Mouse (Mus musculus) NIH3T3 (cell line): ENCODE data around the gene Tsnax.

Experiments
- DNase-seq: peaks from one replicate; pipeline ENCODE4 v3.0.0-alpha.2; 2012; ENCODE audit warnings: low read depth

Gene Tsnax

GRCm38 (mm10) chr8:125012695-125013627 is at the start of gene Tsnax:
Gene Tsnax (plus strand): TSS chr8:125012997.
- DNase-seq, result peak; percentile 92

GRCm38 (mm10) chr8:124963246-124963645 is 49.6 kb upstream of the Tsnax start:
- no peak for DNase-seq

GRCm38 (mm10) chr8:124964966-124965365 is 47.8 kb upstream of the Tsnax start:
- DNase-seq, result no peak

GRCm38 (mm10) chr8:124970312-124970933 is 42.4 kb upstream of the Tsnax start:
- no peak for DNase-seq

- no peak for DNase-seq
Measured at GRCm38 (mm10) chr8:124973221-124973620, 39.6 kb upstream of the Tsnax start.

DNA sequence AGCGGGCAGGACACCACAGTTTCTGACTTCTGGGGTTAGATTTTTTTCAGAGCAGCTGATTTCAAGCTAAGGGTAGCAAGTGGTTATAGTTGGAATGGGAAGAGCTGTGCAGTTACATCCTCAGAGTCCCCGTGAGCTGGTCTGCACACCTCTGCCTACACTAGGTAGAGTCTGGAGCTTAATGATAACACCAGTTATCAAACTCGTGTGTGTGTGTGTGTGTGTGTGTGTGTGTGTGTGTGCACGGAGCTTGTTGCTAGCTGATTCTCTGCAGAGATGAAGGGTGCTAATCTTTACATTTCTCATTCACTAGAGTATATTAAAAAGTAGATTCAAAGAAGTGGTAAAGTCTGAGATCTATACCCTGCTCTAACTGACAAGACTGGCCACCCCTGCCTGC is 38.5 kb upstream of the Tsnax start:
- no peak for DNase-seq

GRCm38 (mm10) chr8:124976211-124976610 is 36.6 kb upstream of the Tsnax start:
- DNase-seq, result no peak

DNA sequence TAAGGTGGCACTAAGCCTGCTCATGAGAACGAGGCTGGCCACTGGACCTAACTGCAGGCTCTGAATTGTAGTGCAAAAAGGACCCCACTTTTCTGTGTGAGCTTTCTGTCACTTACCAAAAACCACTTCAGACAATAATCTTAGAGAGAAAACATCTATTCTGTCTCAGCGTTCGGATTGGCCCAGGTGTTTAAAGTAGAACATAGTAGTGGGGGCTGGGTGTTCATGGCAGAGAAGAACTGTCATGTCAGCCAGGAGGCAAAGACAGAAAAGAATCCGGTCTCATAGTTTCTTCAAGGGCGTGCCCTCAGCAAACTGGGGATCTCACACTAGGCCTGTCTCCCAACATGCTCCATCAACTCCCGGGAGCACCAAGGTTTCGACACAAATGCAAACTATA is 34.8 kb upstream of the Tsnax start:
- DNase-seq, result no peak

- DNase-seq, result no peak
Measured at GRCm38 (mm10) chr8:124980036-124980435, 32.8 kb upstream of the Tsnax start.

- no peak for DNase-seq
Measured at GRCm38 (mm10) chr8:124980828-124981227, 32.0 kb upstream of the Tsnax start.

- DNase-seq, result no peak
Measured at GRCm38 (mm10) chr8:124990923-124991667, 21.7 kb upstream of the Tsnax start.

GRCm38 (mm10) chr8:124991668-124991926 is 21.2 kb upstream of the Tsnax start:
- no peak for DNase-seq

DNA sequence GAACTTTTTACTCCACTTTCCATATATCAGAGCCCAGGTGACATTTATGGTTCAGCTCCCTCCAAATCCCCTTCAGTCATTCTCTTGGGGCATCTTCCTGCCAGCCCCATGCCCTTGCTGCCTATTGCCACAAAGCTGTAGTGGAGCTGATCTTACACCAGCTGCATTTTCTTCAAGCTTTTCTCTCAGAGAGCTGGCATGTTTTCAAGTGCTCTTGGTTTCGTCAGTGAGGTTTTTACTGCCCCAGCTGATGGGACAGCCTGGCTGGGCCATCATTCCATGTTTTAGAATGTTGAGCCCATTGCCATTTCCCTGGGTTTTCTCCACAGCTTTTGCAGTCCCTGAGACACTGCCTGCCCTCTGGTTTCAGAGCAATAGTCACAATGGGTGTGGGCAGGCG is 17.0 kb upstream of the Tsnax start:
- DNase-seq, result no peak

DNA sequence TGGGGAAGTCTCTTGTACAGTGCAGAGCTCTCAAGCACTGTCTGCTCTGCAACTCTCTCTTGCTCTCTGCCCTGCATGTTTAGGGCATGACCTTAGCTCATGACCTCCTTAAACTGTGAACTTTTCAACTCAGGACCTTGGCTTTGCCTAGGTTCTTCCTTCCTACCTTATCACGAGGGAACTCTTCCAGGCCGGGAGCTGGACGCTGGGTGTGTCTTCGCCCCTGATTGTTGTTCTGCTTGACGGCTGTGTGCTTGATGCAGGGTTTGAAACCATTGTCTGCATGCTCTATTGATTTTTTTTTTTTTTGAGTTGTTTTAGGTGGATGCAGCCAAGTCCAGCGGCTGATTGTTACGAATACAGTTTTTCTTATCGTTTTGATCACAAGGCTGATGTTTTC is 11.3 kb downstream of the Tsnax start:
- no peak for DNase-seq

- DNase-seq, result peak; percentile 48
Measured at GRCm38 (mm10) chr8:125027211-125027610, 14.4 kb downstream of the Tsnax start.

DNA sequence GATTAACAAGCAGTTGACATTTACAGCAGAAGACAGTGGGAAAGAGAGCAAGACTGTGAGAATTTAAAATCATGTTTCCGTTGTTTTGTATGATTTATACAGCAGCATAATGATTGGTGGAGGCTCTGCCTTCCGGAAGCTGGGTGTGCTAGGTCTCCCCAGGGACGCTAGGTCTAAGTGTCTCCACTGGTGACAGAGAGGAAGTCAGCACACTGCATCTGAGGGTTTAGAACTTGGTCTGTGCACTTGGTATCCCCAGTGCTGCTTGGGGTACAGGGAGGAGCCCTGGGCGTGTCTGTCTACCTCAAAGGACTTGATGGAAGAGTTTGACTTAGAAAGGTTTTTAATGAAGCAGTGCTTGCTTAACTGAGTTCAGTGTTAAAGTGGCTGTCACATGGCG is 16.0 kb downstream of the Tsnax start:
- no peak for DNase-seq

- no peak for DNase-seq
Measured at GRCm38 (mm10) chr8:125031276-125031675, 18.5 kb downstream of the Tsnax start.

DNA sequence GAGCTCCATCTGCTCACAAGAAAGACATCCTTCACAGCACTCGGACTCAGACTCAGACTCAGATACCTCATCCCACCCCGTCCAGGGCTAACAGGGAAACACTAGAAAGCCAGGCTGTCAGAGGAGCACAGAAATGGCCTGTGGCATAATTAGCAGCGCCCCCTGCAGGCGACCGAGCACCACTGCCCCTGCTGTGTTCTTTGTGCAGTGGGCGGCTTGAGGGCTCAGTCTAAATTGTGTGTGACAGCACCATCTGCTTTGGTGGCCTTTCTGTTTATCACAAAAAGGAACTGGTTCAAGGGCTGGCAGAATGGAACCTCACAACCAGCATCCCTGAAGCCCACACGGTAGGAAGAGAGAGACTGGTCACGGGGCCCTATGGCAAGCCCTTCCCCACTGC is 21.9 kb downstream of the Tsnax start:
- peak; percentile 76 for DNase-seq

DNA sequence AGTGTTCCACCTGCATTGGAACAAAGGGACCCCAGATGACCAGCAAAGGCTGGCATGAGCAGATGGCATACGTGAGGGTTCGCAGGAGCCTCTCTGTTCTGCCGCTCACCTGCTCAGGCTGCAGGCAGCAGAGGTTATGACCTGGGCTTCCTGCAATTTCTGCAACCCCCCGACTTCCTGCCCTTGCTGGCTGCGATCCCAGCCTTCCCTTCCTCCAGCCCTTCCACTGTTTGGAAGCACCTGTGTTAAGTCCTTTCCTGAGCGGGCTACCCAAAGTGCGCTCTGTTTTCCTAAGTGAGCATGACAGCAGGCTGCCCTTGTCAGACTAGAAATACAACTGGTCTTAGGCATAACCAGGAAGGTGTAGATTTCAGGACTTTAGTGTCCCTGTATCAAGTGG is 24.3 kb downstream of the Tsnax start:
- DNase-seq, result no peak

GRCm38 (mm10) chr8:125038731-125039130 is 25.9 kb downstream of the Tsnax start:
- no peak for DNase-seq

- DNase-seq, result no peak
Measured at GRCm38 (mm10) chr8:125040587-125041375, 28.0 kb downstream of the Tsnax start.

DNA sequence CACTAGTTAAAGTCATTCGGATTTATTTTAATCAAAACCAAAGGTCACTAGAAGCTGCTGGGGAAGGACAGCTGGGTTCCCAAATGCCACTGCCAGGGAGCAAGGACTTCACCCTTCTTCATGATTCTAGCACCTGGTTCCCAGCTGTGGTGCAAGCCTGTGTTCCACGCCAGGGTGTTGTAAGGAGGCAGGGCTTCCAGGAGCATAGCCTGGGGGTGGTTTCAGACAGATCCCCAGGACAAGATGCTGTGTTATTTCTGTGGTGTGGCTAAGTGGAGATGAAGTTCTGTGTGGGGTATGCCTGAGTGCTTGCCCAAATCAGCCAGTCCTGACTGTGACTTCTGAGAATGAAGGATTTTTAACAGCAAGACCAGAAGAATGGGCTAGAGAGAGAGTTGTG is 28.7 kb downstream of the Tsnax start:
- DNase-seq, result peak; percentile 20
